Mouse (Mus musculus) heart, embryonic 16.5 days (tissue): Measurements from ENCODE around the gene Htr1f. TPM values are rescaled to one million over a fixed set of nuclear protein-coding genes. Genes with fewer than 3 reads are reported as not detected.
"Not testable (repeated sequence)": the region's sequence is repeated elsewhere in the genome, so short reads cannot be mapped to it uniquely, and the experiment has no call there.

Source experiments
- ATAC-seq: fragments of 200-750 bp; cut with Nextera tagmentation; replicated peaks from 2 replicates; pipeline ENCODE4 v1.8.0; 2017; ENCODE audit warnings: moderate number of reproducible peaks; ENCODE audit not compliant: insufficient read depth, low FRiP score; ENCODE audit errors: extremely low read depth
- H3K27ac ChIP-seq: fragments of 300-500 bp; sonication (generic); 2 replicates; pipeline ENCODE4 v1.5.1; 2014; ENCODE audit warnings: mild to moderate bottlenecking, low read length, control low read depth, moderate library complexity
- H3K27me3 ChIP-seq: fragments of 300-500 bp; sonication (generic); 2 replicates; pipeline ENCODE4 v1.6.1; 2014; ENCODE audit warnings: low read length, mixed read lengths; ENCODE audit not compliant: control insufficient read depth, insufficient read depth
- H3K36me3 ChIP-seq: fragments of 300-500 bp; sonication (generic); 2 replicates; pipeline ENCODE4 v1.6.1; 2014; ENCODE audit not compliant: control insufficient read depth, insufficient read depth
- H3K4me1 ChIP-seq: fragments of 300-500 bp; sonication (generic); 2 replicates; pipeline ENCODE4 v1.6.1; 2014; ENCODE audit warnings: low read length, mixed read lengths; ENCODE audit not compliant: control insufficient read depth, insufficient read depth
- H3K4me2 ChIP-seq: fragments of 300-500 bp; sonication (generic); 2 replicates; pipeline ENCODE4 v1.6.1; 2014; ENCODE audit warnings: low read depth, mild to moderate bottlenecking, control low read depth, low read length
- H3K4me3 ChIP-seq: fragments of 300-500 bp; sonication (generic); 2 replicates; pipeline ENCODE4 v1.5.1; 2014; ENCODE audit warnings: mild to moderate bottlenecking, control low read depth, low read length
- H3K9ac ChIP-seq: fragments of 300-500 bp; sonication (generic); 2 replicates; pipeline ENCODE4 v1.6.1; 2014; ENCODE audit warnings: low read length, control low read depth
- H3K9me3 ChIP-seq: fragments of 300-500 bp; sonication (generic); replicated peaks from 2 replicates; pipeline ENCODE4 v1.6.1; 2016; ENCODE audit warnings: low read length; ENCODE audit not compliant: control insufficient read depth
- WGBS: fragments of 180-500 bp; shearing (Covaris S2); extraction: QIAGEN DNeasy Blood & Tissue Kit; methylation state at CpG from one replicate; pipeline ENCODE4 v1.1.7; 2014; 5-methylcytosine and 5-hydroxymethylcytosine counted together
- polyA plus RNA-seq: library from polyadenylated mRNA; unstranded; fragments of >200 nt; fragmentation: Nextera tagmentation; extraction: Ambion mirVana; gene quantifications from 2 replicates; pipeline ENCODE4 v1.2.1, GENCODE M21; 2015

Gene Htr1f
- polyA plus RNA-seq, 1 experiment from 2014 or later: not detected

- H3K36me3 ChIP-seq, H3K4me1 ChIP-seq, ATAC-seq, H3K9ac ChIP-seq, H3K27me3 ChIP-seq, H3K4me2 ChIP-seq, H3K9me3 ChIP-seq, H3K4me3 ChIP-seq, H3K27ac ChIP-seq: not testable (repeated sequence)
- 80% methylated on average over 5 of the region's 5 CpGs for WGBS
Observed at GRCm38 (mm10) chr16:65037660-65038425, 67.8 kb downstream of the Htr1f start.

- Histone ChIP-seq H3K9me3 (no peaks in the 10 kb centered on the region; the same call in 1 of the 2 replicates), H3K4me2 (no peak overlapping the region), H3K9ac (no peak overlapping the region), H3K4me1 (no peaks in the 10 kb centered on the region), H3K27me3 (no peaks in the 10 kb centered on the region), H3K4me3 (no peak overlapping the region), H3K27ac (no peak overlapping the region), H3K36me3 (no peaks in the 10 kb centered on the region)
- 57% methylated on average over 1 of the region's 1 CpGs for WGBS
- ATAC-seq: no peak
Observed at GRCm38 (mm10) chr16:65029675-65030074, 76.0 kb downstream of the Htr1f start.

GRCm38 (mm10) chr16:65022364-65022763 lies 83.3 kb downstream of the Htr1f start:
- Histone ChIP-seq H3K36me3 (no peaks in the 10 kb centered on the region), H3K27ac (no peak overlapping the region), H3K9me3 (no peaks in the 10 kb centered on the region), H3K4me2 (no peak overlapping the region), H3K27me3 (no peaks in the 10 kb centered on the region), H3K4me1 (no peaks in the 10 kb centered on the region), H3K4me3 (no peak overlapping the region), H3K9ac (no peak overlapping the region)
- 56% methylated on average over 3 of the region's 3 CpGs for WGBS
- ATAC-seq: no peak

GRCm38 (mm10) chr16:65018710-65019109 lies 86.9 kb downstream of the Htr1f start:
- WGBS: 84% methylated on average over 1 of the region's 1 CpGs
- H3K9ac ChIP-seq: no peak overlapping the region
- ATAC-seq: no peak
- H3K9me3 ChIP-seq: no peaks in the 10 kb centered on the region
- no peak overlapping the region for H3K4me3 ChIP-seq
- H3K27me3 ChIP-seq: no peaks in the 10 kb centered on the region
- no peak overlapping the region for H3K27ac ChIP-seq
- H3K36me3 ChIP-seq: no peaks in the 10 kb centered on the region
- no peak overlapping the region for H3K4me2 ChIP-seq
- no peaks in the 10 kb centered on the region for H3K4me1 ChIP-seq

GRCm38 (mm10) chr16:65018134-65018533 lies 87.5 kb downstream of the Htr1f start:
- Histone ChIP-seq H3K4me2 (no peak overlapping the region), H3K36me3 (no peaks in the 10 kb centered on the region), H3K4me3 (no peak overlapping the region), H3K27me3 (no peaks in the 10 kb centered on the region), H3K9ac (no peak overlapping the region), H3K4me1 (no peaks in the 10 kb centered on the region), H3K27ac (no peak overlapping the region), H3K9me3 (no peaks in the 10 kb centered on the region)
- ATAC-seq: no peak
- 64% methylated on average over 7 of the region's 7 CpGs for WGBS

GRCm38 (mm10) chr16:65017566-65017965 lies 88.1 kb downstream of the Htr1f start:
- Histone ChIP-seq H3K27ac (no peak overlapping the region), H3K4me1 (no peaks in the 10 kb centered on the region), H3K4me2 (no peak overlapping the region), H3K36me3 (no peaks in the 10 kb centered on the region), H3K27me3 (no peaks in the 10 kb centered on the region), H3K9ac (no peak overlapping the region), H3K9me3 (no peaks in the 10 kb centered on the region), H3K4me3 (no peak overlapping the region)
- 59% methylated on average over 1 of the region's 1 CpGs for WGBS
- no peak for ATAC-seq

GRCm38 (mm10) chr16:65015241-65015640 lies 90.4 kb downstream of the Htr1f start:
- Histone ChIP-seq H3K4me1 (no peaks in the 10 kb centered on the region), H3K27me3 (no peaks in the 10 kb centered on the region), H3K4me3 (no peak overlapping the region), H3K36me3 (no peaks in the 10 kb centered on the region), H3K4me2 (no peak overlapping the region), H3K27ac (no peak overlapping the region), H3K9me3 (no peaks in the 10 kb centered on the region), H3K9ac (no peak overlapping the region)
- 81% methylated on average over 4 of the region's 4 CpGs for WGBS
- ATAC-seq: no peak

GRCm38 (mm10) chr16:65001993-65002821 lies 103.4 kb downstream of the Htr1f start:
- Histone ChIP-seq H3K36me3 (no peaks in the 10 kb centered on the region), H3K4me1 (no peaks in the 10 kb centered on the region), H3K9me3 (no peaks in the 10 kb centered on the region), H3K4me3 (no peak overlapping the region), H3K27me3 (no peaks in the 10 kb centered on the region), H3K9ac (no peak overlapping the region), H3K4me2 (no peak overlapping the region), H3K27ac (no peak overlapping the region)
- ATAC-seq: no peak
- WGBS: 66% methylated on average over 6 of the region's 6 CpGs

- no peaks in the 10 kb centered on the region for H3K36me3 ChIP-seq
- H3K9me3 ChIP-seq: no peaks in the 10 kb centered on the region
- no peaks in the 10 kb centered on the region for H3K4me1 ChIP-seq
- no peak for ATAC-seq
- no peak overlapping the region for H3K9ac ChIP-seq
- H3K4me3 ChIP-seq: no peak overlapping the region
- no peak overlapping the region for H3K27ac ChIP-seq
- H3K4me2 ChIP-seq: no peak overlapping the region
- WGBS: 66% methylated on average over 3 of the region's 3 CpGs
- H3K27me3 ChIP-seq: no peaks in the 10 kb centered on the region
Observed at GRCm38 (mm10) chr16:64989279-64989800, 116.3 kb downstream of the Htr1f start.
